Mouse (Mus musculus) limb, embryonic 10.5 days (tissue): ENCODE data around the gene Hcn3. TPM values are rescaled to one million over a fixed set of nuclear protein-coding genes. Genes with fewer than 3 reads are reported as not detected.
"Not testable (repeated sequence)": the region's sequence is repeated elsewhere in the genome, so short reads cannot be mapped to it uniquely, and the experiment has no call there.

Source experiments
- DNase-seq: peaks from one replicate; pipeline ENCODE4 v3.0.0-alpha.2; 2017; ENCODE audit warnings: low spot score
- H3K27ac ChIP-seq: fragments of 300-500 bp; sonication (generic); 2 replicates; pipeline ENCODE4 v1.5.1; 2016; ENCODE audit warnings: mild to moderate bottlenecking
- H3K27me3 ChIP-seq: fragments of 300-500 bp; sonication (generic); 2 replicates; pipeline ENCODE4 v1.6.1; 2016; ENCODE audit warnings: low read depth, mild to moderate bottlenecking; ENCODE audit not compliant: poor library complexity, severe bottlenecking
- H3K36me3 ChIP-seq: fragments of 300-500 bp; sonication (generic); 2 replicates; pipeline ENCODE4 v1.6.1; 2016; ENCODE audit warnings: mild to moderate bottlenecking, moderate library complexity
- H3K4me1 ChIP-seq: fragments of 300-500 bp; sonication (generic); 2 replicates; pipeline ENCODE4 v1.6.1; 2016
- H3K4me3 ChIP-seq: fragments of 300-500 bp; sonication (generic); 2 replicates; pipeline ENCODE4 v1.5.1; 2016; ENCODE audit warnings: mild to moderate bottlenecking, moderate library complexity
- H3K9me3 ChIP-seq: fragments of 300-500 bp; sonication (generic); replicated peaks from 2 replicates; pipeline ENCODE4 v1.6.1; 2016; ENCODE audit warnings: mild to moderate bottlenecking
- WGBS: fragments of 180-500 bp; shearing (Covaris S2); methylation state at CpG from one replicate; pipeline ENCODE4 v1.1.7; 2016; 5-methylcytosine and 5-hydroxymethylcytosine counted together
- polyA plus RNA-seq: library from polyadenylated mRNA; unstranded; fragments of >200 nt; fragmentation: Nextera tagmentation; extraction: Ambion mirVana; gene quantifications from 2 replicates; pipeline ENCODE4 v1.2.1, GENCODE M21; 2016

Gene Hcn3
- polyA plus RNA-seq, 1 experiment from 2014 or later: 1.6 TPM

DNA sequence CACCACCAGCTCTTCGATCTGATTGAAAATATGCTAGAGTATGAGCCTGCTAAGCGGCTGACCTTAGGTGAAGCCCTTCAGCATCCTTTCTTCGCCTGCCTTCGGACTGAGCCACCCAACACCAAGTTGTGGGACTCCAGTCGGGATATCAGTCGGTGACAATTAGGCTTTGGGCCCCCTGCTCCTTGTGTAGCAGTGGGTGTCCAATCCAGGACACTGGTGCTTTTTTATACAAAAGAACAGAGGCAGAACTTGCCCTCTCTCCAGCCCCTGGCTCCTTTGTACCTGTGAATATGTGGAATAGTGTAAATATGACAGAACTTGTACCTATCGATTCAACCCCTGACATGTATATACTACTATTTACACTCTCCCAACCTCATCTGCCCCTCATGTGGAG is 16.4 kb upstream of the Hcn3 start:
- Histone ChIP-seq H3K4me3 (0 out of 2 replicates have a peak overlapping the region, but pooled peaks have one; percentile 75), H3K36me3 (peaks cover 80% of the 10 kb centered on the region), H3K27me3 (no peaks in the 10 kb centered on the region), H3K4me1 (peaks cover 17% of the 10 kb centered on the region), H3K27ac (no peak overlapping the region), H3K9me3 (no peaks in the 10 kb centered on the region)
- DNase-seq: no peak
- WGBS: 85% methylated on average over 7 of the region's 7 CpGs

DNA sequence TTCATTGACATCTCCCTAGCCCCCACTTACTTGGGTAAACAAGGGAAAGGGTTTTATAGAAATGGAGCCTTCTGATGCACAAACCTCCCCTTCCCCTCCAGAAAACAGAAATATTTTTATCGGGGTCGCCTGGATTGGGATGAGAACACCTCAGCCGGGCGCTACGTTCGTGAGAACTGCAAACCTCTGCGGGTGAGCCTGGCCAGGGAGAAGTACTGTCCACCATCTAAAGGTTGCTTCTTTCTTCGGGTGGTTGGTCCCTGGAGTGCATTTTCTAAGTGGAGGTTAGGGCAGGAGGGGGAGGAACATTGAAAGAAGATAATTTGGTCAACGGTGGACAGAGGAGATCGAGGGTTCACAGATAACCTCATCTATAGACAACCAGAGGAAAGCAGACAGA is 15.5 kb upstream of the Hcn3 start:
- 93% methylated on average over 10 of the region's 10 CpGs for WGBS
- Histone ChIP-seq H3K36me3 (peaks cover 79% of the 10 kb centered on the region), H3K9me3 (no peaks in the 10 kb centered on the region), H3K27me3 (no peaks in the 10 kb centered on the region), H3K4me1 (peaks cover 17% of the 10 kb centered on the region), H3K27ac (no peak overlapping the region), H3K4me3 (no peak overlapping the region)
- no peak for DNase-seq

DNA sequence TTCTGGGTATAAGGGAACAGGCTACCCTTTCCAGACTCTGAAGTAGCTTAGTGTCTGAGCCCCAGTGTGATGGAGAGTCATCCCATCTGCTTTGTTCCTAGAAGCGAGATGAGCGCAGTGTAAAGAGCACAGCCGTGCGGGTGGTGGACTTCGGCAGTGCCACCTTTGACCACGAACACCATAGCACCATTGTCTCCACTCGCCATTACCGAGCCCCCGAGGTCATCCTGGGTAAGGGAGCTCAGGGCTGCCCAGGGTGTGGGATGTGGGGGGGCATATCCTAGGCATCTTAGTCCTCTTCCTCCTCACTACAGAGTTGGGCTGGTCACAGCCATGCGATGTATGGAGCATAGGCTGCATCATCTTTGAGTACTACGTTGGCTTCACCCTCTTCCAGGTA is 14.8 kb upstream of the Hcn3 start:
- Histone ChIP-seq H3K9me3 (no peaks in the 10 kb centered on the region), H3K27ac (no peak overlapping the region), H3K27me3 (no peaks in the 10 kb centered on the region), H3K4me1 (peaks cover 17% of the 10 kb centered on the region), H3K4me3 (no peak overlapping the region), H3K36me3 (peaks cover 79% of the 10 kb centered on the region)
- WGBS: 96% methylated on average over 11 of the region's 11 CpGs
- DNase-seq: no peak

DNA sequence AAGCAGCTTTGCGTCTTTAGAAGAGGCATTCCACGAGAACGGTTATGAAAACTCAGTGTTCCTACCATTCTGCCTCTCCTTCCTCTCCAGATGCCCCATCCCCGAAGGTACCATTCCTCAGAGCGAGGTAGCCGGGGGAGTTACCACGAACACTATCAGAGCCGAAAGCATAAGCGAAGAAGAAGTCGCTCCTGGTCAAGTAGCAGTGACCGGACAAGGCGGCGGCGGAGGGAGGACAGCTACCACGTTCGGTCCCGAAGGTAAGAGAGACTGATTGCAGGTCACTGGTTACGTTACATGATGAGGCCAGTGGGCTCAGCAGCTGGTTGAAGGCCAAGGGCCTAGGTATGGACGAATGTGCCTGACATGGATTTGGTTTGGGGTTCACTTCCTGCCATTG is 6.9 kb upstream of the Hcn3 start:
- Histone ChIP-seq H3K9me3 (no peaks in the 10 kb centered on the region), H3K4me3 (0 out of 2 replicates have a peak overlapping the region, but pooled peaks have one; percentile 13), H3K27me3 (no peaks in the 10 kb centered on the region), H3K36me3 (peaks cover 62% of the 10 kb centered on the region), H3K27ac (no peak overlapping the region), H3K4me1 (peaks cover 25% of the 10 kb centered on the region)
- WGBS: 96% methylated on average over 19 of the region's 19 CpGs
- DNase-seq: peak; percentile 26

DNA sequence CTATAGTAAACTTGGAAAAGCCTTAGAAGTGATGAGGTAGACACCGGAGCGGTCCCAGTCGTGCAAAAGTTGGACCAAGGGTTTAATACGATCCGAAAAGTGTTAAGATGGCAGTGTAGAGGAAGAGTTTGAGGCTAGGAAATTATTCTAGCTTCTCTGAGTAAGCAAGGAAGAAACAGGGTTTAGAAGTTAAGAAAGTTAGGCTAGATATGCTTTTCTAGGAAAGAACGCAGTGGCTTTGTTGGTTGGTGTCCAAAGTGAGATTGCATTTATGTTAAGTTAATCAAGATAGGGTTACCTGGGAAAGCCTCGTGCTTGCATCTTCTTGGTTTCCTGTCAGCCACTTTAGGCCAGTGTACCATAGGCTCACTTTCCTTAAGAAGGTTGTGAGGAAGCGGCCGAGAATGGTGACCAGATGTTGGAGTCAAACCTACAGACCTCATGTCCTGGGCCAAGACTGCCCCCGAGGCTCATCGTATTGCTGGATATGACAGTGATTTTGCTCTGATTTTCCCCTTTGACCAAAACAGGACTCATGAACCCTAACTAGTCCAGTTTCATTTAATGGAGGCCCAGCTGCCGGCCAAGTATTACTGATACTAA is 5.4 kb upstream of the Hcn3 start:
- Histone ChIP-seq H3K27ac (peak overlapping the region; percentile 99), H3K36me3 (peaks cover 48% of the 10 kb centered on the region), H3K27me3 (no peaks in the 10 kb centered on the region), H3K4me3 (peak overlapping the region; percentile 93), H3K4me1 (peaks cover 25% of the 10 kb centered on the region), H3K9me3 (no peaks in the 10 kb centered on the region)
- 22% methylated on average over 12 of the region's 12 CpGs for WGBS
- peak; percentile 30 for DNase-seq

DNA sequence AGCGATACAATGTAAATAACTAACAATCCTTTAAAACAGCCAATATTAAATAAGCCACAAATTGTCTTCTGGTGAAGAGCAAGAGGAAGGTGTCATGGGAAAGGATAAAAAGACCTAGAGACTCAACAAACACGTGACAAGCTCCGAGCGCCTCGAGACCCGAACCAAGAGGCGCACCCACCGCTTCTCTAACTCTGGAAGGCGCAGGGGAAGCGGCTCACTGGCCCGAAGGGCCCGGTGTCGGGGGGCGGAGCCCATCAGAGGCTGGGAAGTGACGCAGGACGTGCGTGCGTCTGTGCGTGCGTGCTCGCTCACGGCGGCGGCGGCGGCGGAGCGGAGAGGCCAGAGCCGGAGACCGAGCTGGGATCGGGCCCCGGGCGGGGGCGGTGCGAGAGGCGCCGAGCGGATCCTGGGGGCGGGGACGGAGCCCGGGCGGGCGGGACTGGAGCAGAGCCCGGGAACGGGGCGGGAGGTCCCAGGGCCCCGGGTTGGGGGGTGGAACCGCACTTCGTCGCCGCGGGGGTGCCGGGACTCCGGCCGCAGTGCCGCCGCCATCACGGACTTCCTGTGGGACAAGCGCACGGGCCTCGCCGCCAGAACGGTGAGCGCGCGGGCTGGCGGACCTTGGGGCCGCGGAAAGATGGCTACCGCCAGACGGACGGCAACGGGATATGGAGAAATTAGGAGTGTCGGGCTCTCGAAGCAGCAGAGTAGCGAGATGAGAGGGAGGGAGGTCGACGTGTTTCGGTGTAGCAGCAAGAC is 4.7 kb upstream of the Hcn3 start, which contains the start of gene Clk2:
Clk2 (plus strand) TSS at position 290 of the 762 bp plus-strand sequence.
- 1% methylated on average over 66 of the region's 79 CpGs for WGBS

DNA sequence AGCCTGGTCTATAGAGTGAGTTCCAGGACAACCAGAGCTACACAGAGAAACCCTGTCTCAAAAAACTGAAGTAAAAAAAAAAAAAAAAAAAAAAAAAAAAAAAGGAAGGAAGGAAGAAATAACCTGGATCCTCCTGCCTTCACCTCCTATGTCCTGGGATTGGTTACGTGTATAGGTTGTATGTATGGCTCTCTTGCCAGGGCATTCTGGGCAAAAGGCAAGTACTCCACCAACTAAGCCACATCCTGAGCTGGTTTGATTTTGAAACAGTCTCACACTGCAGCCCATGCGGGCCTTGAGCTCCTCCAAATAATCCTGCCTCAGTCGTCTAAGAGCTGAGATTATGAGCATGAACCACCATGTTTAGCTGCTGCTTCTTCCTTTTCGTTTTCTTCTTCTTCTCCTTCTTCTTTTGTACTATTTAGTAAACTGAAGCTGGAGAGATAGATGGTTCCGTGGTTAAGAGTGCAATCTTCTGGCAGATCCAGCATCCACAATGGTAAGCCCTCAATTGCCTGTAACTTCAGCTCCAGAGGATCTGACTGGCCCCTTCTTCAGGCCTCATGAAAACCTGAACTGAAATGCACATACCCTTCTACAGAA is 3.7 kb upstream of the Hcn3 start:
- Histone ChIP-seq H3K36me3 (peaks cover 31% of the 10 kb centered on the region), H3K27ac (peak overlapping the region; percentile 99; the same call in 1 of the 2 replicates)
- 81% methylated on average over 5 of the region's 5 CpGs for WGBS

More for the DNA sequence above, 4.7 kb upstream of the Hcn3 start, which contains the start of gene Clk2:
- Histone ChIP-seq H3K4me1 (peaks cover 32% of the 10 kb centered on the region), H3K27ac (peak within 1 kb of the TSS; percentile 99), H3K9me3 (no peaks in the 10 kb centered on the region), H3K27me3 (peaks cover 2% of the 10 kb centered on the region), H3K36me3 (peaks cover 41% of the 10 kb centered on the region), H3K4me3 (peak within 1 kb of the TSS; percentile 93)
- peak; percentile 98 for DNase-seq

DNA sequence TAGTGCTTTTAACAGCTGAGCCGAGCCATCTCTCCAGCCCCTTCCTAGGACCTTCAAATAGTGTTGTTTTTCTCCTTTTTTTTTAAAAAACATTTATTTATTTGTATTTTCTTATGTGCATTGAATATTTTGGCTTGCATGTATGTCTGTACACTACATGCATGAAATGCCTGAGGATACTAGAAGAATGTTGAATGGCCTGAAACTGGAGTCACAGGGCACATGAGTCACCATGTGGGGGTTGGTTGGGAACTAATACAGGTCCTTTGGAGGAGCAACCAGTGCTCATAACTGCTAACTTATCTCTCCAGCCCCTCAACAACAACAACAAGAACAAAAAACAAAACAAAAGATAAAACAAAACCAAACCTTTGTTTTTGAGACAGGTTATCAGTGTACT is 3.1 kb upstream of the Hcn3 start:
- Histone ChIP-seq H3K27ac (no peak overlapping the region), H3K9me3 (no peaks in the 10 kb centered on the region), H3K4me1 (peaks cover 39% of the 10 kb centered on the region), H3K4me3 (no peak overlapping the region), H3K27me3 (peaks cover 18% of the 10 kb centered on the region), H3K36me3 (peaks cover 25% of the 10 kb centered on the region)
- no peak for DNase-seq
- 75% methylated on average over 1 of the region's 1 CpGs for WGBS

More for the DNA sequence above, 3.7 kb upstream of the Hcn3 start:
- H3K4me1 ChIP-seq: peaks cover 39% of the 10 kb centered on the region
- no peak for DNase-seq
- H3K27me3 ChIP-seq: peaks cover 11% of the 10 kb centered on the region
- H3K4me3 ChIP-seq: peak overlapping the region; percentile 93
- H3K9me3 ChIP-seq: no peaks in the 10 kb centered on the region

DNA sequence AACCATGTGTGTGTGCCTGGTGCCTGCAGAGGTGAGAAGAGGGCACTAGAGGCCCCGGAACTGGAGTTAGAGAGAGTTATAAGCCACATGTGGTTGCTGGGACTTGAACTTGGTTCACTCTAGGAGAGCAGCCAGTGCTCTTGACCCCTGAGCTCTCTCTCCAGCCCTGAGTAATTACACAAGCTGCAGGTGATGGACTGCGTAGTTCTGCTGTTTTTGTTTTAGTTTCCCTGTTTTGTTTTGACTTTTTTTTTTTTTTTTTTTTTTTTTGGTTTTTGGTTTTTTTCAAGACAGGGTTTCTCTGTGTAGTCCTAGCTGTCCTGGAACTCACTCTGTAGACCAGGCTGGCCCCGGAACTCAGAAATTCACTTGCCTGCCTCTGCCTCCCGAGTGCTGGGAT is 1.8 kb upstream of the Hcn3 start:
- H3K27me3 ChIP-seq: peaks cover 29% of the 10 kb centered on the region
- H3K36me3 ChIP-seq: peaks cover 12% of the 10 kb centered on the region
- no peak overlapping the region for H3K4me3 ChIP-seq
- peaks cover 35% of the 10 kb centered on the region for H3K4me1 ChIP-seq
- no peaks in the 10 kb centered on the region for H3K9me3 ChIP-seq
- H3K27ac ChIP-seq: no peak overlapping the region
- WGBS: 81% methylated on average over 4 of the region's 4 CpGs
- DNase-seq: no peak

DNA sequence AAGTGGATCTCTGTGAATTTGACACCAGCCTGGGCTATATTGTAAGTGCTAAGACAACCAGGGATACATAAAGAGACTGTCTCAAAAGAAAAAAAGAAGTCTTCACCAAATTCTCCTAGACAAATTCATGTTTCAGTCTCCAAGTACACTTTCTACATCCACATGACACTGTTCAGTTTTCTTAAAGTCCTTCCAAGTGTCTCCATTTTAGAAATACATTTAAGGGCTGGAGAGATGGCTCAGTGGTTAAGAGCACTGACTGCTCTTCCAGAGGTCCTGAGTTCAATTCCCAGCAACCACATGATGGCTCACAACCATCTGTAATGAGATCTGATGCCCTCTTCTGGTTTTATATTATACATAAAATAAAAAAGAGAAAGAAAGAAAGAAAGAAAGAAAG is 1.2 kb upstream of the Hcn3 start:
- H3K4me3 ChIP-seq, H3K27ac ChIP-seq, H3K36me3 ChIP-seq, DNase-seq, H3K9me3 ChIP-seq: not testable (repeated sequence)
- peaks cover 30% of the 10 kb centered on the region for H3K4me1 ChIP-seq
- H3K27me3 ChIP-seq: peaks cover 29% of the 10 kb centered on the region

DNA sequence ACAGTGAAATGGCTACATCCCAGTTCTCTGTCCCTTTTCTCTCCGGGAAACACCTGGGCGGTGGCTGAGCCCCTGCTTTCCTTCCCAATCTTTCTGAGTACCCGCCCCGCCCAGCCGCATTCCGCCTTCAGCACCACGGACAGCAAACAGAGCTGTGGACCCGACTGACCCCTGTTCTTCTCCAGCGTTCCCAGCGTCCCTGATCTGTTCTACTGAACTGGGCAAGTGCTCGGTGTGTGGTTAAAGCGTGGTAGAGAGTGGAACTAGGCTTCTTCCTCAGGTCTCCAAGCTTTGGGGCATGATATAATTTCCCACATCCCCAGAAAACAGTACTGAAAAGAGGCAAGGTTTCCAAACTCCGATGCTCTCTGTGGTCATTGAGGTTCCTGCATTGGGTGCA is 785 bp downstream of the Hcn3 start:
- Histone ChIP-seq H3K4me3 (peak overlapping the region; percentile 67), H3K36me3 (no peaks in the 10 kb centered on the region), H3K4me1 (peaks cover 20% of the 10 kb centered on the region), H3K27ac (no peak overlapping the region), H3K27me3 (peaks cover 35% of the 10 kb centered on the region), H3K9me3 (no peaks in the 10 kb centered on the region)
- WGBS: 1% methylated on average over 13 of the region's 13 CpGs
- DNase-seq: peak; percentile 90

DNA sequence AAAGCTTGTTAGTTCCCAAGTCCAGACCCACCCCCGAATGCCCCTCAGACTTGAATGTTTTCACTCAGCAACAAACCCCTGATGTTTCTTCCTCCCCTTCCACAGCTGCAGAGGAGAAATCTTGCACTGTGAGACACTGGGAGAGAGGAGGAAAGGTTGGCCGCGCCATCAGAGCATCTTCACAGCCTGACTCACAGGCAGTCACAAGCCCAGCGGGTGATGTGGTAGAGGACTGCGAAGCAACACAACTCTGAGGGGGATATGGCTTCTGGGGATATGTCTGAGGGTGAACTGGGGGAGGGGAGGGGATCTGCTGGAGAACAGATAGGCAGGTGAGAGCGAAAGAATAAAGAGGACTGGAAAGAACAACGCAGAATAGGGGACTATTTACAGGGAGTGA is 1.3 kb downstream of the Hcn3 start:
- H3K4me1 ChIP-seq: peaks cover 14% of the 10 kb centered on the region
- no peaks in the 10 kb centered on the region for H3K9me3 ChIP-seq
- H3K27me3 ChIP-seq: peaks cover 35% of the 10 kb centered on the region
- WGBS: 25% methylated on average over 7 of the region's 7 CpGs
- DNase-seq: peak; percentile 22
- H3K4me3 ChIP-seq: 0 out of 2 replicates have a peak overlapping the region, but pooled peaks have one; percentile 67
- no peaks in the 10 kb centered on the region for H3K36me3 ChIP-seq
- no peak overlapping the region for H3K27ac ChIP-seq

DNA sequence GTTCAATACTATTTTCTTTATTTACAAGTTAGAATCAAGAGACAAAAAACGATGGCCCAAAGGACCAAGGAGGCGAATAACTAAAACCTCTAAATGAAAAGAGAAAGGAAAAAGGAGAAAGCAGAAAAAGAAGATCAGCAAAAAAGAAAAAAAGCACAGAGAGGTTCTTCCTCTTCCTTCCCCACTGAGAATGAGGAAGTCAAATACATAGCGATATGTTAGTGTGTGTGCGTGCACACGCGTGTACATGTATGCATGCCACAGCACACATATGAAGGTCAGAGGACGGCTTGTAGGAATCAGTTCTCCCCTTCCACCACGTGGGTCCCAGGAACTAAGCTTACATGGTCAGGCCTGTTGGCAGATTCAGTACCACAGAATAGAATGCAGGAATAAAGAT is 3.0 kb downstream of the Hcn3 start:
- 88% methylated on average over 8 of the region's 8 CpGs for WGBS
- H3K36me3 ChIP-seq: no peaks in the 10 kb centered on the region

More for the DNA sequence above, 3.0 kb downstream of the Hcn3 start:
- Histone ChIP-seq H3K4me3 (no peak overlapping the region), H3K9me3 (no peaks in the 10 kb centered on the region), H3K27me3 (peaks cover 46% of the 10 kb centered on the region), H3K4me1 (peaks cover 14% of the 10 kb centered on the region), H3K27ac (no peak overlapping the region)
- DNase-seq: no peak
